Mouse (Mus musculus) layer of hippocampus, postnatal 25 days (tissue): ENCODE results near the gene Il4i1. TPM values are rescaled to one million over a fixed set of nuclear protein-coding genes. Genes with fewer than 3 reads are reported as not detected.

Experiments
- DNase-seq, 2 experiments: peaks; one replicate each; pipeline ENCODE4 v3.0.0; 2022; ENCODE audit warnings: mixed read lengths in 2 of 2, low spot score in 1 of 2; ENCODE audit errors: extremely low spot score in 1 of 2
- total RNA-seq, 2 experiments: library from RNA; stranded (reverse); gene quantifications; 2 replicates each; pipeline ENCODE4 v1.2.3; 2021

Il4i1 gene
- 1 to 10 TPM; 1.4 to 2.4 TPM for total RNA-seq

- peak; percentile 96 to 98 for DNase-seq
Measured at GRCm38 (mm10) chr7:44815721-44816469, at the start of gene Il4i1, which contains the start of gene Nup62. Gene Il4i1 (plus strand): TSS chr7:44816387. Gene Nup62 (plus strand): TSS chr7:44816088.

GRCm38 (mm10) chr7:44768129-44768528, 48.1 kb upstream of the Il4i1 start:
- no peak for DNase-seq

- DNase-seq = peak in 1 of 2 experiments; percentile 35
Measured at GRCm38 (mm10) chr7:44770046-44770578, 46.1 kb upstream of the Il4i1 start.

GRCm38 (mm10) chr7:44772591-44773204, 43.5 kb upstream of the Il4i1 start:
- no peak for DNase-seq

- DNase-seq = no peak
Measured at GRCm38 (mm10) chr7:44776849-44777498, 39.2 kb upstream of the Il4i1 start.

GRCm38 (mm10) chr7:44780101-44780500, 36.1 kb upstream of the Il4i1 start:
- DNase-seq = no peak

GRCm38 (mm10) chr7:44789531-44789930, 26.7 kb upstream of the Il4i1 start:
- no peak for DNase-seq

- no peak for DNase-seq
Measured at GRCm38 (mm10) chr7:44790066-44790465, 26.1 kb upstream of the Il4i1 start.

GRCm38 (mm10) chr7:44792781-44793180, 23.4 kb upstream of the Il4i1 start:
- no peak for DNase-seq

GRCm38 (mm10) chr7:44808927-44809326, 7.3 kb upstream of the Il4i1 start:
- no peak for DNase-seq

- no peak for DNase-seq
Measured at GRCm38 (mm10) chr7:44809466-44809865, 6.7 kb upstream of the Il4i1 start.

GRCm38 (mm10) chr7:44810365-44810764, 5.8 kb upstream of the Il4i1 start:
- DNase-seq = no peak

- no peak for DNase-seq
Measured at GRCm38 (mm10) chr7:44810819-44811557, 5.2 kb upstream of the Il4i1 start.

- no peak for DNase-seq
Measured at GRCm38 (mm10) chr7:44812651-44813325, 3.4 kb upstream of the Il4i1 start.

- DNase-seq = no peak
Measured at GRCm38 (mm10) chr7:44813985-44814384, 2.2 kb upstream of the Il4i1 start.

- DNase-seq = no peak
Measured at GRCm38 (mm10) chr7:44814423-44814822, 1.8 kb upstream of the Il4i1 start.

- DNase-seq = no peak
Measured at GRCm38 (mm10) chr7:44814952-44815553, 1.1 kb upstream of the Il4i1 start.

GRCm38 (mm10) chr7:44816470-44817021, 359 bp downstream of the Il4i1 start, which contains the start of gene Atf5:
Gene Atf5 (minus strand): TSS chr7:44816658.
- DNase-seq = peak in 1 of 2 experiments; percentile 42

- no peak for DNase-seq
Measured at GRCm38 (mm10) chr7:44817441-44817840, 1.3 kb downstream of the Il4i1 start.
